Mouse (Mus musculus) heart, embryonic 15.5 days (tissue): ENCODE measurements around the gene Ksr1. TPM values are rescaled to one million over a fixed set of nuclear protein-coding genes. Genes with fewer than 3 reads are reported as not detected.
A peak's percentile ranks its signal among the peaks of the same experiment; 100 is the strongest.

Experiments used
- ATAC-seq: fragments of 200-750 bp; cut with Nextera tagmentation; replicated peaks from 2 replicates; pipeline ENCODE4 v1.8.0; 2017; ENCODE audit warnings: low read depth, moderate TSS enrichment; ENCODE audit not compliant: insufficient number of reproducible peaks, insufficient read depth, low FRiP score
- H3K27ac ChIP-seq: fragments of 300-500 bp; sonication (generic); 2 replicates; pipeline ENCODE4 v1.5.1; 2015; ENCODE audit warnings: mild to moderate bottlenecking, inconsistent platforms
- H3K27me3 ChIP-seq: fragments of 300-500 bp; sonication (generic); 2 replicates; pipeline ENCODE4 v1.6.1; 2015; ENCODE audit warnings: inconsistent platforms
- H3K36me3 ChIP-seq: fragments of 300-500 bp; sonication (generic); 2 replicates; pipeline ENCODE4 v1.6.1; 2015; ENCODE audit warnings: mild to moderate bottlenecking, inconsistent platforms
- H3K4me1 ChIP-seq: fragments of 300-500 bp; sonication (generic); replicated peaks from 2 replicates; pipeline ENCODE4 v1.6.1; 2015; ENCODE audit warnings: inconsistent platforms
- H3K4me2 ChIP-seq: fragments of 300-500 bp; sonication (generic); 2 replicates; pipeline ENCODE4 v1.6.1; 2015; ENCODE audit warnings: inconsistent platforms, mild to moderate bottlenecking, moderate library complexity
- H3K4me3 ChIP-seq: fragments of 300-500 bp; sonication (generic); 2 replicates; pipeline ENCODE4 v1.5.1; 2015; ENCODE audit warnings: mild to moderate bottlenecking, inconsistent platforms
- H3K9ac ChIP-seq: fragments of 300-500 bp; sonication (generic); 2 replicates; pipeline ENCODE4 v1.6.1; 2015; ENCODE audit warnings: mild to moderate bottlenecking, inconsistent platforms
- H3K9me3 ChIP-seq: fragments of 300-500 bp; sonication (generic); replicated peaks from 2 replicates; pipeline ENCODE4 v1.6.1; 2016; ENCODE audit warnings: inconsistent platforms
- WGBS: fragments of 180-500 bp; shearing (Covaris S2); methylation state at CpG from one replicate; pipeline ENCODE4 v1.1.7; 2015; ENCODE audit warnings: mixed read lengths; 5-methylcytosine and 5-hydroxymethylcytosine counted together
- polyA plus RNA-seq: library from polyadenylated mRNA; unstranded; fragments of >200 nt; fragmentation: Nextera tagmentation; extraction: Ambion mirVana; gene quantifications from 2 replicates; pipeline ENCODE4 v1.2.1, GENCODE M21; 2015

Ksr1 gene
- polyA plus RNA-seq, 1 experiment from 2014 or later = 3.2 TPM

- Histone ChIP-seq H3K27ac (peak overlapping the region; percentile 70), H3K9me3 (no peaks in the 10 kb centered on the region), H3K9ac (no peak overlapping the region), H3K4me1 (peaks cover 59% of the 10 kb centered on the region), H3K4me3 (no peak overlapping the region), H3K4me2 (no peak overlapping the region), H3K36me3 (no peaks in the 10 kb centered on the region), H3K27me3 (no peaks in the 10 kb centered on the region)
- no peak for ATAC-seq
- 32% methylated on average over 7 of the region's 7 CpGs for WGBS
Measured at GRCm38 (mm10) chr11:79135685-79136360, 10.4 kb downstream of the Ksr1 start.

GRCm38 (mm10) chr11:79135105-79135503 lies 11.1 kb downstream of the Ksr1 start:
- H3K4me1 ChIP-seq = peaks cover 60% of the 10 kb centered on the region
- H3K27me3 ChIP-seq = no peaks in the 10 kb centered on the region
- H3K4me2 ChIP-seq = no peak overlapping the region
- no peaks in the 10 kb centered on the region for H3K9me3 ChIP-seq
- no peak for ATAC-seq
- WGBS = 96% methylated on average over 13 of the region's 13 CpGs
- H3K27ac ChIP-seq = no peak overlapping the region
- H3K36me3 ChIP-seq = no peaks in the 10 kb centered on the region
- no peak overlapping the region for H3K9ac ChIP-seq
- no peak overlapping the region for H3K4me3 ChIP-seq

- H3K4me2 ChIP-seq = no peak overlapping the region
- peaks cover 66% of the 10 kb centered on the region for H3K4me1 ChIP-seq
- no peak overlapping the region for H3K9ac ChIP-seq
- no peak overlapping the region for H3K27ac ChIP-seq
- ATAC-seq = 0 out of 2 replicates have a peak, but pooled peaks have one; percentile 15
- H3K27me3 ChIP-seq = no peaks in the 10 kb centered on the region
- no peaks in the 10 kb centered on the region for H3K9me3 ChIP-seq
- H3K36me3 ChIP-seq = no peaks in the 10 kb centered on the region
- no peak overlapping the region for H3K4me3 ChIP-seq
- 74% methylated on average over 13 of the region's 13 CpGs for WGBS
Measured at GRCm38 (mm10) chr11:79134416-79135104, 11.6 kb downstream of the Ksr1 start.

GRCm38 (mm10) chr11:79133961-79134360 lies 12.2 kb downstream of the Ksr1 start:
- Histone ChIP-seq H3K4me1 (peaks cover 68% of the 10 kb centered on the region), H3K27ac (no peak overlapping the region)

GRCm38 (mm10) chr11:79133051-79133450 lies 13.2 kb downstream of the Ksr1 start:
- no peak for ATAC-seq
- Histone ChIP-seq H3K9ac (no peak overlapping the region), H3K36me3 (no peaks in the 10 kb centered on the region), H3K9me3 (no peaks in the 10 kb centered on the region), H3K27me3 (no peaks in the 10 kb centered on the region), H3K27ac (no peak overlapping the region), H3K4me1 (peaks cover 65% of the 10 kb centered on the region), H3K4me2 (no peak overlapping the region), H3K4me3 (no peak overlapping the region)
- WGBS = 82% methylated on average over 5 of the region's 5 CpGs

More at GRCm38 (mm10) chr11:79133961-79134360, 12.2 kb downstream of the Ksr1 start:
- no peaks in the 10 kb centered on the region for H3K36me3 ChIP-seq
- no peaks in the 10 kb centered on the region for H3K27me3 ChIP-seq
- no peak overlapping the region for H3K4me2 ChIP-seq
- 63% methylated on average over 9 of the region's 9 CpGs for WGBS
- H3K9ac ChIP-seq = no peak overlapping the region
- no peaks in the 10 kb centered on the region for H3K9me3 ChIP-seq
- no peak for ATAC-seq
- no peak overlapping the region for H3K4me3 ChIP-seq

- ATAC-seq = peak; percentile 18; the same call in 1 of the 2 replicates
- Histone ChIP-seq H3K4me1 (peaks cover 68% of the 10 kb centered on the region), H3K9ac (no peak overlapping the region), H3K27me3 (no peaks in the 10 kb centered on the region), H3K27ac (peak overlapping the region; percentile 42; the same call in 1 of the 2 replicates), H3K4me3 (no peak overlapping the region), H3K9me3 (no peaks in the 10 kb centered on the region), H3K36me3 (no peaks in the 10 kb centered on the region), H3K4me2 (no peak overlapping the region)
- 33% methylated on average over 9 of the region's 9 CpGs for WGBS
Measured at GRCm38 (mm10) chr11:79131949-79132411, 14.2 kb downstream of the Ksr1 start.

- peak overlapping the region; percentile 21; the same call in 1 of the 2 replicates for H3K27ac ChIP-seq
- H3K4me2 ChIP-seq = no peak overlapping the region
- ATAC-seq = no peak
- no peaks in the 10 kb centered on the region for H3K36me3 ChIP-seq
- 53% methylated on average over 13 of the region's 13 CpGs for WGBS
- H3K4me3 ChIP-seq = no peak overlapping the region
- no peaks in the 10 kb centered on the region for H3K27me3 ChIP-seq
- H3K4me1 ChIP-seq = peaks cover 61% of the 10 kb centered on the region
- no peak overlapping the region for H3K9ac ChIP-seq
- H3K9me3 ChIP-seq = no peaks in the 10 kb centered on the region
Measured at GRCm38 (mm10) chr11:79129388-79130356, 16.5 kb downstream of the Ksr1 start.

GRCm38 (mm10) chr11:79128233-79128632 lies 18.0 kb downstream of the Ksr1 start:
- 88% methylated on average over 7 of the region's 7 CpGs for WGBS
- H3K9me3 ChIP-seq = no peaks in the 10 kb centered on the region
- no peak overlapping the region for H3K4me3 ChIP-seq
- H3K36me3 ChIP-seq = no peaks in the 10 kb centered on the region
- H3K27me3 ChIP-seq = no peaks in the 10 kb centered on the region
- no peak overlapping the region for H3K4me2 ChIP-seq
- H3K27ac ChIP-seq = no peak overlapping the region
- peaks cover 54% of the 10 kb centered on the region for H3K4me1 ChIP-seq
- H3K9ac ChIP-seq = no peak overlapping the region
- no peak for ATAC-seq

- ATAC-seq = no peak
- no peak overlapping the region for H3K4me3 ChIP-seq
- peaks cover 51% of the 10 kb centered on the region for H3K4me1 ChIP-seq
- no peak overlapping the region for H3K27ac ChIP-seq
- no peak overlapping the region for H3K4me2 ChIP-seq
- 61% methylated on average over 3 of the region's 3 CpGs for WGBS
- H3K9ac ChIP-seq = no peak overlapping the region
- no peaks in the 10 kb centered on the region for H3K36me3 ChIP-seq
- no peaks in the 10 kb centered on the region for H3K9me3 ChIP-seq
- H3K27me3 ChIP-seq = no peaks in the 10 kb centered on the region
Measured at GRCm38 (mm10) chr11:79126963-79127362, 19.2 kb downstream of the Ksr1 start.

GRCm38 (mm10) chr11:79125775-79126174 lies 20.4 kb downstream of the Ksr1 start:
- H3K36me3 ChIP-seq = no peaks in the 10 kb centered on the region
- peaks cover 46% of the 10 kb centered on the region for H3K4me1 ChIP-seq
- H3K4me2 ChIP-seq = no peak overlapping the region
- ATAC-seq = no peak
- 66% methylated on average over 8 of the region's 8 CpGs for WGBS
- H3K27ac ChIP-seq = 0 out of 2 replicates have a peak overlapping the region, but pooled peaks have one; percentile 6
- H3K9me3 ChIP-seq = no peaks in the 10 kb centered on the region
- H3K27me3 ChIP-seq = no peaks in the 10 kb centered on the region
- H3K9ac ChIP-seq = no peak overlapping the region
- H3K4me3 ChIP-seq = no peak overlapping the region

- WGBS = 79% methylated on average over 10 of the region's 10 CpGs
- no peak for ATAC-seq
- Histone ChIP-seq H3K27me3 (no peaks in the 10 kb centered on the region), H3K4me1 (peaks cover 38% of the 10 kb centered on the region), H3K36me3 (no peaks in the 10 kb centered on the region), H3K4me3 (no peak overlapping the region), H3K9me3 (no peaks in the 10 kb centered on the region), H3K27ac (no peak overlapping the region), H3K9ac (no peak overlapping the region), H3K4me2 (no peak overlapping the region)
Measured at GRCm38 (mm10) chr11:79122556-79122955, 23.7 kb downstream of the Ksr1 start.
